Mouse (Mus musculus): ENCODE measurements at regions not wholly inside any gene's neighbourhood (a gene's known extent, or its start where the extent isn't known, plus 50 kb on each side); places are given as distances from the start of the nearest gene placed in this dataset.

GRCm38 (mm10) chr5:85525385-85526194 lies 539.8 kb downstream of the Cenpc1 start:
- Histone ChIP-seq H3K27me3 (replicated peaks) (no peaks in the 10 kb centered on the region), H3K9me3 (peaks cover 2% of the 10 kb centered on the region; the same call in 1 of the 2 replicates), H3K4me3 (replicated peaks) (no peak overlapping the region), H3K4me1 (no peaks in the 10 kb centered on the region), H3K36me3 (replicated peaks; ENCODE audit: low read length) (no peaks in the 10 kb centered on the region)
- TF ChIP-seq FLI1 (IDR thresholded peaks at IDR 0.05; ENCODE audit: low read length) (no peak), GATA1 (IDR thresholded peaks at IDR 0.05; ENCODE audit: borderline replicate concordance, low read length) (no peak)

GRCm38 (mm10) chr5:85505244-85505643 lies 560.1 kb downstream of the Cenpc1 start:
- Histone ChIP-seq H3K4me1 (no peaks in the 10 kb centered on the region), H3K9me3 (peaks cover 6% of the 10 kb centered on the region), H3K36me3 (replicated peaks; ENCODE audit: low read length) (no peaks in the 10 kb centered on the region), H3K27me3 (replicated peaks) (no peaks in the 10 kb centered on the region), H3K4me3 (replicated peaks) (no peak overlapping the region)
- TF ChIP-seq FLI1 (IDR thresholded peaks at IDR 0.05; ENCODE audit: low read length) (no peak), GATA1 (IDR thresholded peaks at IDR 0.05; ENCODE audit: borderline replicate concordance, low read length) (no peak)

- Histone ChIP-seq H3K9me3 (no peaks in the 10 kb centered on the region), H3K27me3 (replicated peaks) (no peaks in the 10 kb centered on the region), H3K4me1 (no peaks in the 10 kb centered on the region), H3K36me3 (replicated peaks; ENCODE audit: low read length) (no peaks in the 10 kb centered on the region), H3K4me3 (replicated peaks) (no peak overlapping the region)
- TF ChIP-seq FLI1 (IDR thresholded peaks at IDR 0.05; ENCODE audit: low read length), result no peak
- TF ChIP-seq GATA1 (IDR thresholded peaks at IDR 0.05; ENCODE audit: borderline replicate concordance, low read length), result no peak
Observed at GRCm38 (mm10) chr5:85497261-85497660, 568.1 kb downstream of the Cenpc1 start.

GRCm38 (mm10) chr5:85485733-85486322 lies 579.6 kb downstream of the Cenpc1 start:
- Histone ChIP-seq H3K27me3 (replicated peaks) (no peaks in the 10 kb centered on the region), H3K4me1 (no peaks in the 10 kb centered on the region), H3K4me3 (replicated peaks) (no peak overlapping the region), H3K9me3 (no peaks in the 10 kb centered on the region), H3K36me3 (replicated peaks; ENCODE audit: low read length) (no peaks in the 10 kb centered on the region)
- TF ChIP-seq GATA1 (IDR thresholded peaks at IDR 0.05; ENCODE audit: borderline replicate concordance, low read length) (no peak), FLI1 (IDR thresholded peaks at IDR 0.05; ENCODE audit: low read length) (no peak)

GRCm38 (mm10) chr5:85485157-85485556 lies 580.2 kb downstream of the Cenpc1 start:
- Histone ChIP-seq H3K36me3 (replicated peaks; ENCODE audit: low read length) (no peaks in the 10 kb centered on the region), H3K4me1 (no peaks in the 10 kb centered on the region), H3K9me3 (no peaks in the 10 kb centered on the region), H3K27me3 (replicated peaks) (no peaks in the 10 kb centered on the region), H3K4me3 (replicated peaks) (no peak overlapping the region)
- no peak for TF ChIP-seq FLI1 (IDR thresholded peaks at IDR 0.05; ENCODE audit: low read length)

- H3K9me3 ChIP-seq, result peaks cover 6% of the 10 kb centered on the region; the same call in 1 of the 2 replicates
- H3K27me3 ChIP-seq (replicated peaks), result no peaks in the 10 kb centered on the region
- no peaks in the 10 kb centered on the region for H3K4me1 ChIP-seq
- no peaks in the 10 kb centered on the region for H3K36me3 ChIP-seq (replicated peaks; ENCODE audit: low read length)
- no peak for TF ChIP-seq GATA1 (IDR thresholded peaks at IDR 0.05; ENCODE audit: borderline replicate concordance, low read length)
- TF ChIP-seq FLI1 (IDR thresholded peaks at IDR 0.05; ENCODE audit: low read length), result no peak
- no peak overlapping the region for H3K4me3 ChIP-seq (replicated peaks)
Observed at GRCm38 (mm10) chr5:85467811-85468210, 597.6 kb downstream of the Cenpc1 start.

GRCm38 (mm10) chr5:85467151-85467550 lies 598.2 kb downstream of the Cenpc1 start:
- no peak for TF ChIP-seq FLI1 (IDR thresholded peaks at IDR 0.05; ENCODE audit: low read length)
- no peak for TF ChIP-seq GATA1 (IDR thresholded peaks at IDR 0.05; ENCODE audit: borderline replicate concordance, low read length)
- Histone ChIP-seq H3K27me3 (replicated peaks) (no peaks in the 10 kb centered on the region), H3K4me3 (replicated peaks) (no peak overlapping the region), H3K9me3 (peaks cover 8% of the 10 kb centered on the region; the same call in 1 of the 2 replicates), H3K4me1 (no peaks in the 10 kb centered on the region), H3K36me3 (replicated peaks; ENCODE audit: low read length) (no peaks in the 10 kb centered on the region)

All from megakaryocyte, embryonic 14.5 days (primary cell).